Mouse (Mus musculus) heart, embryonic 10.5 days (tissue): ENCODE measurements around the gene Lrrc49. TPM values are rescaled to one million over a fixed set of nuclear protein-coding genes. Genes with fewer than 3 reads are reported as not detected.

Source experiments
- DNase-seq: peaks from one replicate; pipeline ENCODE4 v3.0.0-alpha.2; 2017; ENCODE audit warnings: low spot score
- H3K27ac ChIP-seq: fragments of 300-500 bp; sonication (generic); 2 replicates; pipeline ENCODE4 v1.5.1; 2016; ENCODE audit warnings: mild to moderate bottlenecking
- H3K27me3 ChIP-seq: fragments of 300-500 bp; sonication (generic); 2 replicates; pipeline ENCODE4 v1.6.1; 2016; ENCODE audit warnings: mild to moderate bottlenecking; ENCODE audit not compliant: poor library complexity, insufficient read depth, severe bottlenecking
- H3K36me3 ChIP-seq: fragments of 300-500 bp; sonication (generic); 2 replicates; pipeline ENCODE4 v1.6.1; 2016; ENCODE audit warnings: mild to moderate bottlenecking, moderate library complexity
- H3K4me1 ChIP-seq: fragments of 300-500 bp; sonication (generic); 2 replicates; pipeline ENCODE4 v1.6.1; 2016; ENCODE audit warnings: mild to moderate bottlenecking
- H3K4me3 ChIP-seq: fragments of 300-500 bp; sonication (generic); 2 replicates; pipeline ENCODE4 v1.5.1; 2016; ENCODE audit warnings: mild to moderate bottlenecking, moderate library complexity
- H3K9me3 ChIP-seq: fragments of 300-500 bp; sonication (generic); 2 replicates; pipeline ENCODE4 v1.6.1; 2016; ENCODE audit warnings: mild to moderate bottlenecking, moderate library complexity
- WGBS: fragments of 180-500 bp; shearing (Covaris S2); methylation state at CpG from one replicate; pipeline ENCODE4 v1.1.7; 2016; 5-methylcytosine and 5-hydroxymethylcytosine counted together
- polyA plus RNA-seq: library from polyadenylated mRNA; unstranded; fragments of >200 nt; fragmentation: Nextera tagmentation; extraction: Ambion mirVana; gene quantifications from 2 replicates; pipeline ENCODE4 v1.2.1, GENCODE M21; 2016

The Lrrc49 gene
- polyA plus RNA-seq, 1 experiment from 2014 or later = 12.4 TPM

DNA sequence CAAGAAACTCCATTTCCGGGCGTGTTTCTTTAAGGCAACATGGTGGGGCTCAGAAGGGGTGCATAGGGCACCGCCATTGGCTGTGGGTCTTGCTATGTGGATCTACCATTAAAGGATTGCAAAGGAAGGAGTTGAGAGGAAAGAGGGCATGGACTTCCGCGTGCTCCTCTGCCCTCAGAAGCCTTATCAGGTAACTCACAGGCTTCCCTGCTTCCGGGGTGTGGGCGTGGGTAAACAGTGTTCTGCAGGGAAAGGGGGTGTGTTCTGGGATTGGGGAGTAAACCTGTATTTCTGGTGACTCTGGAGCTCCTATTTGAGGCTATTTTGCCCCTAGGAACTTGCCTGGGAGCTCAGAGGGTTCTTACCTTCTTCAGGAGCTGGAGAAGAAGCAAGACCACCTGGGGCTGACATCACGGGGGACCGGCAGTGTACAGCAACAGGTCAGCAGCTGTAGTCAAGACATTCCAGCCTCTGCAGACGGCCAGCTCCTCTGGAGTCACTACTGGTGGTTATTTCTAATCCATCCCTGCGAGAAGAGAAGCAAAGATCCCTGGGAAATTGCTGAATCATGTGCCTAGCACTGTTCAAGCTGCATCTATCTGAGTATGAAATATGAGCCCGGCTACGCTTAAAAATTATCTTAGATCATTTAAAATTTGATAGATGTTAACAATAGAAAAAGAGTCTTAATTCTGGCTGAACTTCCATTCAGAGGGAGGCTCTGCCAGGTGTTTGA, 142.4 kb downstream of the Lrrc49 start:
- 62% methylated on average over 13 of the region's 13 CpGs for whole genome bisulfite sequencing
- Histone ChIP-seq H3K27me3 (no peaks in the 10 kb centered on the region), H3K36me3 (no peaks in the 10 kb centered on the region), H3K9me3 (no peaks in the 10 kb centered on the region), H3K27ac (peak overlapping the region; percentile 59), H3K4me3 (no peak overlapping the region), H3K4me1 (peaks cover 12% of the 10 kb centered on the region)
- no peak for DNase-seq

DNA sequence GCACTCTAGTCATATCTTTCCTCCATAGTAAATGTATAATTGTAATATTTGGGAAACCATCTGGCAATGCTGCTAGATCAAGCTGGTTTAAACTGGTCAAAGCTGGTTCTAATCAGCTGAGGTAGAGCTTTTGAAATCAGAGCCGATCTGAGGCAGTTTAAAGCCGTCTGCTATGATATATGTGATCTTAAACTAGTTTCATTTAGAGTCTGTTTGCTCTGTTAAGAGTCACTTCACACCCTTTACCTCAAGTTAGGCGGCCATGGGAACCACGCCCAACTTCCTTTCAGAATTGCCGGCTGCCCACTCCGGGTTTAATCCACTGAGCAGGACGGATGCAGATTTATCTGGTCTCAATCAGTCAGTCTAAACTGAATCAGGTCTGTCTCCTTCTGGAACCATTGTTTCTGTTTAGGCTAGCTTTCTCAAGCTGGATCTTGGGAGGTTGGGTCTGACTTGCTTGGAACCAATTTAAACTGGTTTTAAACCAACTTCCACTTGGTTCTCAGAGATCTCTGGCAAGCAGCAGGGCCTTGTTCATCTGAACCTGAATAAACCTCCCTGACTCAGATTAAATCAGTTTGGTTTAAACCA, 144.4 kb downstream of the Lrrc49 start:
- WGBS = 67% methylated on average over 7 of the region's 7 CpGs
- no peak for DNase-seq
- H3K27me3 ChIP-seq = no peaks in the 10 kb centered on the region
- peaks cover 12% of the 10 kb centered on the region for H3K4me1 ChIP-seq
- H3K27ac ChIP-seq = no peak overlapping the region
- H3K36me3 ChIP-seq = no peaks in the 10 kb centered on the region
- no peak overlapping the region for H3K4me3 ChIP-seq
- H3K9me3 ChIP-seq = no peaks in the 10 kb centered on the region

DNA sequence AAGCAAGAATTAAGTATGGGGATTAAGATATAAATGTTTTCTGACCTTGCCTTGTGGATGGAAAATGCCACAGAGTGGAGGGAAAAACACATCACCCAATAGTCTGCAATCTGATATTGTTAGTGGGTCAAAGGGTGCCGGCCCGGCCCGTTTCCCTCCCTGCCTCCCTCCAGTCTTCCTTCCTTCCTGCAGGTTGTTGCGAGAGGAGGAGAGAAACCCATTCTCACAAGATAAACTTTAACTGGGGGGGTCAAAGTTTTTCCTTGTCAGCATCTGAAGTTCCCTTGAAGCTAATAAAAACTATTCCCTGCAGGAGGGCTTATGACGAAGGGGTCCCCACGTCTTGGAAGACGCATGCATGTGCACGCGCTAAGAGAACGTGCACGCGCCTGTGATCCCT, 157.6 kb downstream of the Lrrc49 start:
- Histone ChIP-seq H3K36me3 (no peaks in the 10 kb centered on the region), H3K4me3 (no peak overlapping the region), H3K27ac (peak overlapping the region; percentile 68), H3K9me3 (no peaks in the 10 kb centered on the region), H3K4me1 (peaks cover 44% of the 10 kb centered on the region), H3K27me3 (no peaks in the 10 kb centered on the region)
- DNase-seq = no peak
- WGBS = 78% methylated on average over 12 of the region's 12 CpGs

DNA sequence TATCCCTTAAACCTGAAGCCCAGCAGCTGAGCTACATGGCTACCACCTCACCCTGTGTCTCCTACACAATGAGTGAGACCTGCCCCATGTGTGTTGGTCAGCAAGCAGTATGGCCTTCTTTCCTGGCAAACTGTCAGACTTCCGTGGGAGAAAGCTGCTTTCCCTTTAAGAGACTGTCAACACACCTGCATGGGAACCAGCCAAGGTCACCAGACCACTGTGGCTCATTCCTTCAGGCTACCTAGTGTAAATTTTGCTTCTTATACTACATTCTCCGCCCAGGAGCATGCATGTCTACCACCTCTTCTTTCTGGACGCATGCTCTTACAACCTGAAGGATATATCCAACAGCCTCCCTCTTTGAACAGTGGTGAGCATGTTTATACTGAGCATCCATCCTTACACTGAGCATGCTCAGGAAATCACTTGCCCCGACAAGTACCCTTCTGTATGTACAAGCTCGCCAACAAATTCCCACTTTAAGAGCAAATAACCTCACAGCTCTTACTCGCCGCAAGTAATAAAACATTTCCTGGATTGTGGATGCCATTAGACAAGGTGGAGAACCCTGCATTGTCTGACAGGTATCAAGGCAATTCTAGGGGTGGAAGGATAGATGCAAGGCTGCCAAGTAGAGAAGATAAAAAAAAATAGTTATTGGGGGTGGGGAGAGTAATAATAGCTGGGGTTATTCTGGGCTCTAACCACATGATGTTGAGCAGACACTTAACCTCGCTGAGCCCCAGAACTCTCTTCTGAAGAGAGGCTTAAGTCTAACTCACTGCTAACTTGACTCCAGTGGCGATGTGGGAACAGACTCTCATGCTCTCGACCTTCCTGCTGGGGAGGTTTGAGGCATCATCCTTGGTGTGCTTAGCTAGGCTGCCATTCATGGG, 158.4 kb downstream of the Lrrc49 start:
- no peaks in the 10 kb centered on the region for H3K9me3 ChIP-seq
- WGBS = 65% methylated on average over 10 of the region's 10 CpGs
- H3K27me3 ChIP-seq = no peaks in the 10 kb centered on the region
- peaks cover 52% of the 10 kb centered on the region for H3K4me1 ChIP-seq
- no peak for DNase-seq
- H3K36me3 ChIP-seq = no peaks in the 10 kb centered on the region
- peak overlapping the region; percentile 68; the same call in 1 of the 2 replicates for H3K27ac ChIP-seq
- H3K4me3 ChIP-seq = no peak overlapping the region

DNA sequence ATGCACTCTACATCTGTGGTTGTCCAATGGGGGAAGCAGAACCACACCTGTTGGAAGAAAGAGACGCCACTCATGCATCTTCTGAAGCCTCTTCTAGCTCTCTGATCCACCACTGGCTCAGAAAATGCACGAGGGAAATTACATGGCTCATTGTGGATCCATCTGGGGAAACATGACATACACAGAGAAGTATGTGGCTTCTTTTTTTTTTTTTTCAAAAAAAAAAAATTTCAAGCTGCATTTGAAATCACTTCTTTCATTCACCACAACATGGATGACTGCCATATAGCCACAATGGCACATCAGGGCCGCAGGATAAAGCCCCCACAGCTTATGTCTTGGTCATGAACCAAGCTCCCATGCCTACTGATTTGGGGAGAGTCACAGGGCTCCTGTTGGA, 159.7 kb downstream of the Lrrc49 start:
- Histone ChIP-seq H3K27me3 (no peaks in the 10 kb centered on the region), H3K36me3 (no peaks in the 10 kb centered on the region), H3K4me3 (no peak overlapping the region), H3K27ac (peak overlapping the region; percentile 91; the same call in 1 of the 2 replicates), H3K4me1 (peaks cover 53% of the 10 kb centered on the region), H3K9me3 (no peaks in the 10 kb centered on the region)
- 76% methylated on average over 3 of the region's 3 CpGs for WGBS
- DNase-seq = no peak

DNA sequence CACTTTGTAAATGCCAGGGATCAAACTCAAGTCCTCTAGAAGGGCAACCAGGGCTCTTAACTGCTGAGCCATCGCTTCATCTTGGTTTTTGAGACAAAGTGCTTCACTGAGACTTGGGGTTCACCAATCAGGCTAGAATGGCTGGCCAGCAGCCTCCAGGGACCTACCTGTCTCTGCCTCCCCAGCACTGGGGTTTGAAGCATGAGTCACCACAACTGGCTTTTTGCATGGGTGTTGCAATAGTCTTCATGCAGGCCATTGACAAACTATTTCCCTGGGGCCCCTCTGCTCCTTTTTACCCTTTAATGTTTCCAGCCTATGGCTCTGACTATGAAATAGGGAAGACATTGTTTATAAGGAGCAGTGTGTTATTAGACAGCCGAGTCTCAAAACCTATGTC, 160.1 kb downstream of the Lrrc49 start:
- Histone ChIP-seq H3K27ac (peak overlapping the region; percentile 91), H3K4me1 (peaks cover 53% of the 10 kb centered on the region), H3K4me3 (no peak overlapping the region), H3K27me3 (no peaks in the 10 kb centered on the region), H3K9me3 (no peaks in the 10 kb centered on the region), H3K36me3 (no peaks in the 10 kb centered on the region)
- 86% methylated on average over 2 of the region's 2 CpGs for WGBS
- no peak for DNase-seq

DNA sequence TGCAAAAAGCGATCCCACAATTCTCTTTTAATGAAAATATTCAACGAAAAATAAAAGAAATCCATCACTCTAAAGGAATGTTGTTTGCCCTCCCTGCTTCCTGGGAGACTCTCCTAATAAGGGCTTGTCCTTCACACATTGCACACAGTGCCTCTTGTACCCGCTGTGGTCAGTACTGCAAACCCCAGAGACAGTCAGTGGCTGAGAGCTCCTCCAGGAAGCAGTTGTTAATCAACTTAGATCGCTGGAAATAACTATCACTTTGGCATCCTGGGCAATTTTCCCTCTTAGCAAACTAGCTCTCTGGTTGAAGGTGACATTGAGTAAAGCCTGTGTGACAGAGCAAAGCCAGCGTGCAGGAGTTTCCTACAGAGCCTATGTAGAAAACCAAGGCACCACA, 160.9 kb downstream of the Lrrc49 start:
- no peak for DNase-seq
- H3K4me1 ChIP-seq = peaks cover 55% of the 10 kb centered on the region
- H3K4me3 ChIP-seq = no peak overlapping the region
- H3K27ac ChIP-seq = peak overlapping the region; percentile 91
- WGBS = 41% methylated on average over 5 of the region's 5 CpGs
- no peaks in the 10 kb centered on the region for H3K27me3 ChIP-seq
- no peaks in the 10 kb centered on the region for H3K36me3 ChIP-seq
- H3K9me3 ChIP-seq = no peaks in the 10 kb centered on the region

DNA sequence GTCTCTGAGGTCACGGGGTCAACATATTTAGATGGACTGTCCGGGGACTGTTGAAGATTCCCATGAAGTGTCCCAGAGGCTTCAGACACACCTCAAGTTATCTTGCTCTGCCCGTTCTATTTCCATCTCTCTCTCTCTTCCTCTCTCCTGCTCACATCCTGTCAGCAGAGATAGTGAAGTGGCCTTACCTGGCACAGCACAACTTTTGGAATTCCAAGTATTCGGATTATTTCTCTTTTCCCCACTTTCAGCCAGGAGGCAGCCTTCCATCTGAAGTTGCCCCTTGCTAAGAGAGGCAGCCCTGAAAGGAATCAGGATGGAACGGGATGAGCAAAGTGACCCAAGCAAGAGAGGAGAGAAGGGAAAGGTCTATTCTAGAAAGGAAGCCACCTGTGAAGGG, 161.8 kb downstream of the Lrrc49 start:
- no peak overlapping the region for H3K4me3 ChIP-seq
- no peak for DNase-seq
- H3K4me1 ChIP-seq = peaks cover 63% of the 10 kb centered on the region
- peaks cover 3% of the 10 kb centered on the region for H3K27me3 ChIP-seq
- peak overlapping the region; percentile 91 for H3K27ac ChIP-seq
- H3K9me3 ChIP-seq = no peaks in the 10 kb centered on the region
- 17% methylated on average over 5 of the region's 5 CpGs for WGBS
- H3K36me3 ChIP-seq = no peaks in the 10 kb centered on the region

DNA sequence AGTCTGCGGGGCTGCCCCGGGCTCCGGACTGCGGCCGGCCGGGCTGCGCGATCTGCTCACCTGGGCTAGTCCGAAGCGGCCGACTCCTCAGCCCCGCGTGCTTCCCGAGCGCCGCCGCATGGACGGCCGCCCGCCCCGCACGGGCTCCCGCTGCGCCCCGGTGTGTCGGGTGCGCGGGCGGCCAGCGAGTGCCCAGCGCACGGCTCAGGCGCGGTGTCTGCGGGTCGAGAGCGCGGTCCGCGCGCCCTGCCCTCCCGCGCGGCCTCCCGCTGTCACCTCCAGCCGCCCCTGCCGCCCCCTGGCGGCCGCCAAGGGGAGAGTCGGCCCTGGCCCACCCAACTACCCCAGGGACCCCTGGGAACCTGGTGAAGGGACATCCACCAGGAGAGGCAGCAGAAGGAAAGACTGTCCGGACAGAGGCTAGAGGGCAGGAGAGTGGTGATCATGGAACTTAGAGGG, 166.1 kb downstream of the Lrrc49 start, which contains the start of gene Thsd4:
Thsd4 (minus strand) TSS at position 241 of the 459 bp plus-strand sequence.
- Histone ChIP-seq H3K9me3 (no peaks in the 10 kb centered on the region), H3K27ac (peak within 1 kb of the TSS; percentile 92), H3K4me1 (peaks cover 75% of the 10 kb centered on the region), H3K27me3 (peaks cover 13% of the 10 kb centered on the region), H3K36me3 (no peaks in the 10 kb centered on the region), H3K4me3 (peak within 1 kb of the TSS; percentile 82)
- DNase-seq = peak; percentile 81
- under 1% methylated on average over 51 of the region's 51 CpGs for WGBS

DNA sequence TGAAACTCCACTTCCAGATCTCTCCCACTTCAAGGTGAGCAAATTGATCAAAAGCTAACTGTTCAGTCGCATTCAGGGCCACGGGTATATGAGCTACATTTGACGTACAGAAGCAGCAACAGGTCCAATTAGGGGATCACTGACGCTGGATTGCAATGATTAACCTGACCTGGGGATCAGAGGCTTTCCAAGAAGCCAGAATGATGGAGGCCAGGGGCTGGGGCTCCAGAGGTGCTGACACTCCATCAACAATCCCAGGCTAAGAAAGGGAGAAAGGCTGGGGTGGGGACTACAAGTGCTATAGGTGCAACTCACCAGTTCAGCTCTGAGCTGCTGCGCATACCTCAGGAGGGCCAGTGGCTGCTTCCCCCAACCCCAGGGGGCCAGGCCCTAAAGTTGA, 166.8 kb downstream of the Lrrc49 start:
- Histone ChIP-seq H3K27me3 (peaks cover 13% of the 10 kb centered on the region), H3K4me1 (peaks cover 76% of the 10 kb centered on the region)
- WGBS = 23% methylated on average over 5 of the region's 5 CpGs

DNA sequence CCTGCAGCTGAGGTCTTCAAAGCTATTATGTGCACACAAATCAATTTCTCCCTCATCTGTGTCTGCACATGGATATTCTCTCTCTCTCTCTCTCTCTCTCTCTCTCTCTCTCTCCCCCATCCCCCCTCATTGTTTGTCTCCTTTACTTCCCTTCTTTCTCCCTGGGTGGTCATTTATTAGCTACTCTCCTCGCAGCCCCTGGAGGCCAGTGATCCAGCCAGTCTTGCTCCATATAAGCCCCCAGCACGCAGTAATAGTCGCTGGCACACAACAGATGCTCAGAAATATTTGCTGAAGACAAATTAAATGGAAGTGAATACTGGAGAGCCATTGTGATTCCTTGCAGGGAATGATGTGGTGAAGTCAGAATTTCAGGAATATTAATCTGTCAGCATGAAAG, 168.4 kb downstream of the Lrrc49 start:
- DNase-seq = no peak
- Histone ChIP-seq H3K27ac (0 out of 2 replicates have a peak overlapping the region, but pooled peaks have one; percentile 65), H3K4me3 (no peak overlapping the region), H3K36me3 (peaks cover 6% of the 10 kb centered on the region; the same call in 1 of the 2 replicates), H3K4me1 (peaks cover 61% of the 10 kb centered on the region), H3K9me3 (no peaks in the 10 kb centered on the region), H3K27me3 (peaks cover 13% of the 10 kb centered on the region)
- 49% methylated on average over 3 of the region's 3 CpGs for WGBS

More for the DNA sequence above, 166.8 kb downstream of the Lrrc49 start:
- Histone ChIP-seq H3K27ac (peak overlapping the region; percentile 92), H3K4me3 (peak overlapping the region; percentile 82), H3K9me3 (no peaks in the 10 kb centered on the region), H3K36me3 (no peaks in the 10 kb centered on the region)
- DNase-seq = no peak
